Mouse (Mus musculus) lung, postnatal 10 days (tissue): ENCODE measurements around the gene Asl.

Experiments
- DNase-seq: peaks from one replicate; pipeline ENCODE4 v3.0.0; 2021

The Asl gene

DNA sequence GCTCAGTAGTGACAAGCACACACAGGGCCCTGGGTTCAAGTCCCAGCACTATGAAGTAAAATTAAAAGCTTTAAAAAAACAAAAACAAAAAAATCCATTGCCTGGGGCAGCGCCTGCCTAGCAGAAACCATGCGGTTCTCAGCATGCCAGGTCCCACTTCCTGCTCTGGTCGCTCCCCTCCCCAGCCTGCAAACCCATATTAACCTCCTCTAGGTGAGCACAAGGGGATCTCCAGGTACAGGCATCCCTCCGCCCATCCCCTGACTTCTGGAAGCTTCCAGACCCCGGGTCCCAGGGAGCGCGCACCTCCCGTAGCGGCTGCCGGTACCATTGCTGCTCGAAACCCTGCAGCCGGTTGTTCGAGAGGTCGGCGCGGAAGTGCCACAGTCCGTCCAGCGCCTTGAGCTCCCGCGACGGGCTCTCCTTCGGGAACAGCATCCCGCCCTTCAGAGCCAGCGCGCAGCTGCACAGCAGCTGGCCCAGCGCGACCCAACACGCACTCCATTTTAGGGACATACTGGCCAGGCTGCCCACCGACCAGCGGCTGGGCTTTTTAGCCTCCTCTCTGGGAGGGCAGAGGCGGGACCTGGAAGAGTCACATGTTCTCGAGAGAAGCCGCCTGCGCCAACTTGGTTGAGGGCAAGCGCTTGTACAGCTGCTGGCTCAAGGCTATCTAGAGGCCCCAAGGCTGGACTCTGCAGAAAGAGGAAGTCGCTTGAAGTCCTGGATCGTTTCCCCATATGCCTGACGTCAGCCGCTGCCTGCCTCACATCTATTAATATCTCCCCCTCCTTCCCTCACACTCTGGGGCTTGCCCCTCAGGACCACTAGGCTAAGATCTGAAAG is 26.5 kb downstream of the Asl start, which contains the start of gene Gusb:
Gusb (minus strand) TSS at position 749 of the 846 bp plus-strand sequence.
- DNase-seq = peak; percentile 95

DNA sequence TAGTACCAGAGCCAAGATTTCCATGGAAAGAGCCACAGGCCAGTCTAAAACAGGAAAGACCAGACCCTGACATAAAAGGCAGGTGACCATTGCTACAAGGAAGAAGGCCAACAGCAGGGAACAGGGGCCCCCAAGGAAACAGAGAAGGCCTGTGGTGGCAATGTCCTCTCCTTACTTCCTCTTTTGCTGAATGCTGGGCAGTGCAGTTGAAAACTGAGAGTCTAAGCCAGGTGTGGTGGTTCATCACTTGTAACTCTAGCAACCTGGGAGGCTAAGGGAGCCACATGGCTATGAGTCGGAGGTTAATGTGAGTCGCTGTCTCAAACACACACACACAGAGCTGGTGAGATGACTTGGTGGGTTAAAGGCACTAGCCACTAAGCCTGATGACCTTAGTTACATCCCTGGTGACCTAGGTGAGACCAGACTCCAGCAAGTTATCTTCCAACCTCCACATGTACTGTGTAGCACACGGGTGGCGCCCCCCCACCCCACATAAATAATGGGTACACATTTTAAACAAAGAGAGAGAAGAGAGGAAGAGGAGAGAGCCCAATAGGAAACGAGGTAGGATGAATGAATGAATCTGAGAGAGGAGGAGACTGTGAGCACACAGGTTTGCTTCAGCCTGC is 27.6 kb downstream of the Asl start:
- no peak for DNase-seq

DNA sequence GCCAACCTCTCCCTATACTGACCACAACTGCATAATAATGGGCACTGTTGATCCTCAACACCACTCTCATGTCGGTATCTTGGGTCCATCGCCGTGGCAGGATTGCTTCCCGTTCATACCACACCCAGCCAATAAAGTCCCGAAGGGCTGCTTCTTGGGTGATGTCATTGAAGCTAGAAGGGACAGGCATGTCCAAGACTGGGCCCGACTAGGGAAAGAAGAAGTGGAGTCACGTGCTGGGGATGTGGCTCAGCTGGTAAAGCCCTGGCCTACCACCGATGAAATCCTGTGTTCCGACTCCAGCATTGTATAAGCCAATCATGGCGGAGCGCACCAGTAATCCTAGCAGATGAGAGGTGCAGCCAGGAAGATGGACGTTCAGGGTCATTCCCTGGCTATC is 28.3 kb downstream of the Asl start:
- peak; percentile 19 for DNase-seq

DNA sequence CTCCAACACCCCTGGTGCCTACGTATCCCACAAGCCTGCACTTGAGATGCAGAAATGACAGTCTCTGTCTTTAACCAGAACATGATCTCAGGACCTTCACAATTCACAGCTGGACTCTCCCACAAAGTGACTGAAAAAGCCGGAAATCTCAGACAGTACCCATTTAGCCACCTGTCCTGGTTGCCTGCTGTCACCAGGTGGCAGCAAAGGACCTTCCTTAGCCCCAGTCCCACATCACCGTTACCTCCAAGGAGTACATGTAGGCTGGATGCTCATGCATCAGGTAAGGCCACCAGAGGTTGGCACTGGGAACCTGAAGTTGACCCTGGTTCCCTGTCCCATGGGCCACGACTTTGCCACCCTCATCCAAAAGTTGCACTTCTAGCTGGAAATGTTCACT is 29.9 kb downstream of the Asl start:
- DNase-seq = peak; percentile 59

DNA sequence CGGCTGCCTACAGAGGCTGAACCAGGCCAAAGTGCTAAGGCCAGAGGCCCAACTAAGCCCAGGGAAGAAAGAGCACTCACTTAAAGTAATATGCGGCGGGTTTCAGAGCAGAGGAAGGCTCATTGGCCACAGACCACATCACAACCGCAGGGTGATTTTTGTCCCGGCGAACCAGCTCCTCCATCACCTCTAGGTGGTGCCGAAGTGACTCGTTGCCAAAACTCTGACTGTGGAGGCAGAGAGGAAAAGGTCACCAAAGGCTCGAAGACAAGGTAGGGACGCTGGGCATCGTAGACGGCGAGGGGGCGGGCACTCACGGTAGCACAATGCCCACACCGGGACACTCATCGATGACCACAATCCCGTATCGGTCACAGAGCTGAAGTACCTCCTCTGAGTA is 31.3 kb downstream of the Asl start:
- DNase-seq = no peak

DNA sequence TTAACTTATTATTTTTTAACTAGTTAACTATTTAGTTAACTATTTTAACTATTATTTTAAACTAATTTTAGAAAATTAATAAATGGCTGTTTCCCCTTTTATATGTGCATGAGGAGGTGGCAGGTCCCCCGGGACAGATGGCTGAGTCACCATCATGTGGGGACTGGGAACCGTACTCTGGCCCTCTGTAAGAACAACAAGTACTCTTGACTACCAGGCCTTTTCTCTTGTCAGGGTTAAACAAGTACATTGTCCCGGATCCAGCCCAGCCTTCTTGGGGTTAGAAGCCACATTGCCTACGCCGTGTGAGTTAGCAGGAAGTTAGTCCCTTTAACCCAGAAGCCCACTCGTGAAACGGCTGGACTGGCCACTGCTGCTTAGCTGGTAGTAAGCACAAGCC is 34.1 kb downstream of the Asl start:
- no peak for DNase-seq

DNA sequence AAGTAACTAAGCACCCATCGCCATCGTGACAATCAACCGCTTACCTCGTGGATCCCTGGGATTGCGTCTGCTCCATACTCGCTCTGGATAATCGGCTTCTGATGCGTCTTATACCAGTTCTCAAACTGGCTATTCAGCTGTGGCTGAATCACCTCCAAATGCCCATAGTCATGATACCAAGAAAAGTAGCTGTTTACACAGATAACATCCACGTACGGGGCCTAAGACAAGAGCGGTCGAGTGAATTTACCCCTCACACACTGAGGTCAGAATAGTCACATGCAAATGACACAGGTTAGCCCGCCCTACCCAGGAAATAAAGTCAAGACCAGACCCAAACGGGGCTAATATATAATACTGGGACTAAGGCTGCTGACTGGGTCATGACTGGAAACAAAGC is 35.7 kb downstream of the Asl start:
- DNase-seq = no peak

DNA sequence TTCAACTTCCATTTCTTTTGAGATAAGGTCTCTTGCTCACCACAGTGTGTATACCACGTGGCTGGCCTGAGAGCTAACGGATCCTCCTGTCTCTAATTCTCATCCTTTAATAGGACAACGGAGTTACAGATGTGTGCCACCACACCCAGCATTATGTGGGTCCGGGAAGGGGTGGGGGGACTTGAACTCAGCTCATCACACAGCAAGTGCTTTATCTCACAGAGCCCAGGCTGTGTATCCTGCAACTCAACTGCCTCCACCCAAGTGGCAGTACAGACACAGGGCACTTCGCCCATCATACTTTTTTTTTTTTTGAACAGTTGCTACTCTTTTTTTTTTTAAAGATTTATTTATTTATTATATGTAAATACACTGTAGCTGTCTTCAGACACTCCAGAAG is 37.1 kb downstream of the Asl start:
- no peak for DNase-seq

DNA sequence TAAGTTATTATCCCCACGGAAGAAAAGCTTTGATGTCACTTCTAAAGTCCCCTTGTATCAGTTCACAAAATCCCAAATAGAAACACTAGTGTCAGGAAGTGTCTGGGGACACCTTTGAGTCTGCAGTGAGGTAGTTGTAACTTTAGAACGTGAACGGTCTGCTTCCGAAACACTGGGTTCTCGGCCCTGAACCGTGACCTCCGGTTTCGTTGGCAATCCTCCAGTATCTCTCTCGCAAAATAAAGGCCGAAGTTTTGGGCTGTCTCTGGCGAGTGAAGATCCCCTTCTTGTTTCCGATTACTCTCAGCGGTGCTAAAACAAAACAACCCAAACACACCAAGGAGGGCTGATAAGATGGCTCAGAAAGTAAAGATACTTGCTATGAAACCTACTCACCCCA is 39.7 kb downstream of the Asl start:
- no peak for DNase-seq

DNA sequence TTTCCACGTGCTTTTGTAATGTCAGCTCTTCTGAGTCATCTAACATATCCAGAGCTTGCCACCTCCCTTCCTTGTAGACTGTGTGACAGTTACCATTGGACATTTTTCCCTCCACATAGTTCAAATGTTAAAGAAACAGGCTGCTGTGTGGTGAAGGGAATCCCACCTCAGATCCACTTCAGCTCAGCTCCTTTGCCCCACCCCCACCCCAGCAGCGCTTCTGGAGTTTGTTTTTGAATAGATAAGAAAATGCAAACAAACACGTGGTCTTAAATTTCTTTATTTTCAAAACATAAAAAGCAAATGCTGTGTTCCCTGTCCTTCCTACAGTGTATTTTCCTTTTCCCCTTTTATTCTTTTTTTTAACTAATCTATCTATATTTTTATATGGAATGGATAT is 48.8 kb downstream of the Asl start:
- no peak for DNase-seq

DNA sequence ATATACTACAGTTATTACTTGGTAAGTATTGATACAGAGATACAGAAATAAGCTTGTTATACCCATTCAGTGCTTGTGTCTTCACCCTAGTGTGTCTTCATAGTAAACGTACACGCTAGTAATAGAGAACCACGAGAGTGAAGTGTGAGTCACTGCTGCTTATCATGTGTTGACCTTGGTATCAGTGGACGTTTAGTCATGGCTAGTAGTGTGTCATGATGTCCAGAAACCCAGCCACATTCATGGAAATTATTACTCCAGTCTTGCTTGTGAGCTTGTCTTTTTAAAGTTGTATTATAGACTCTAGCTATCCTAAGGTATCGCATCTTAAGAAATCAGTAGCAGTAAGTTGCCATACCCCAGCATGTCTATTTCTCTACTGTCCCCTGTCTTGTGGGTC is 50.4 kb downstream of the Asl start:
- DNase-seq = no peak

DNA sequence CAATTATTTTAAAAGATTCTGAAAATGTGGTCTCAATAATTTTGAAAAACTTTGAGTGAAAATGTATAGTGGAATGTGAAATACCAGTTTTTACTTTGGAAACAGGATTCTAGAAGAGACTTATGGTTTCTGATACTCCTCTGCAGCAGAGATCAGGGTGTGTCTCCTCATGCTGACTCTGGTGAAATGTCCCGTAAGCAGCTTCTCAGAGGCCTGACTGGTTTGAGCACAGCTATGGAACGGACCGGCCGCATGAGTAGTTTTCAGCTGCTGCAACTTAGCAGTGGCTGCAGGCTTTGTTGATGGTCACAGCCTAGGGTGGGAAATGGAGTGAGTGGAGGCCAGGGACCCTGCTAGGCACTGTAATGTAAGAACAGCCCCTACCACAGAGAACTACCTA is 51.3 kb downstream of the Asl start:
- DNase-seq = no peak

DNA sequence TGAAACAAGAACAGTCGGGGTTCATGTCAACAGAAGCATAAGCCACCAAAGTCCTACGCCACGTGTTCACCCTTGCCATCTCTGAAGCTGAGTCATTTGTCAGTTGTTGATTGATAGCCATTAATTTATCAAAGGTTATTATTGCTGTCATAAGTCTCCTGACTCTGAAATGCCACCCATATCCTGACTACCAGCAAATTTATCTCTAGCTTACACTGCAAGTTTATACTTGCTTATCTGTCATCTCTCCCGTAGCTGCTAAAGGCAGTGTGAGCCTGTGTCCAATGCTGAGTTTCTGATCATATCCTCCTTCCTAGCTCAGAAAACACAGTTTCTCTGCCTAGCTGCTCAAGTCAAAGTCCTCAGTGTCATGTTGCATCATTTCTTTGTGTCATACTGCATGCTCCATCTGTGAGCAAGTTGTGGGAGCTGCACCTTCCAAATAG is 54.2 kb downstream of the Asl start:
- DNase-seq = no peak

DNA sequence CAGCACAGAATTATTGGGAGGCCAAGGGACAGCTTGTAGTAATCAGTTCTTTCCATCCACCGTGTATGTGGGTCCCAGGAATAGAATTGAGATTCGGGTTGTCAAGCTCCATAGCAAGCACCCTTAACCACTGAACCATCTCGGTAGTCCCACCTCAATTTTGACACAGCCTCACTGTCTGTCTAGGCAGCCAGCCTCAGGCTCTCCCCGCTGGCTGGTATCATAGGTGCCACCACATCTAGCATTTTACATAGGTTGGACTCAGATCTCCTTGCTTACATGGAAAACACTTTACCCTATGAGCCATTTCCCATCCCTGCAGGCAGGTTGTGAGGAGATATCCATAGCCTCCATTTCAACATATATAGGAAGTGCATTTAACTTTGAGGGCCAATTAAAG is 54.7 kb downstream of the Asl start:
- no peak for DNase-seq

DNA sequence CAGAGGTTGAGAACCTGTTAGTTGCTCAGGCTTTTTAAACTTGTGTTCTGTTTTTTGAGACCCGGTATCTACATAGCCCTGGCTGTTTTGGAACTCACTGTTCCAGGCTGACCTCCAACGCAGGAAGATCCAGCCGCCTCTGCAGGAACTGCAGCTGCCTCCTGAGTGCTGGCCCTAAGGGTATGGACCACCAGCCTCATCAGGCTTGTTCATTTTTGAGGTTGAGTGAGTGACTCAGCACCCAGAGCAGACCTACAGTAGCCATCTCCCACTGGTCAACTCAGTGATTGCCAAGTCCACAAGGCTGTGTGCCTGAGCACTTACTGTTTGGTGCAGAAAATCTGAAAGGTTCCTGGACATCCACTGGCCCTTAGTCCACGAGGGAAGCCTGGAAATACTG is 57.6 kb downstream of the Asl start:
- no peak for DNase-seq

DNA sequence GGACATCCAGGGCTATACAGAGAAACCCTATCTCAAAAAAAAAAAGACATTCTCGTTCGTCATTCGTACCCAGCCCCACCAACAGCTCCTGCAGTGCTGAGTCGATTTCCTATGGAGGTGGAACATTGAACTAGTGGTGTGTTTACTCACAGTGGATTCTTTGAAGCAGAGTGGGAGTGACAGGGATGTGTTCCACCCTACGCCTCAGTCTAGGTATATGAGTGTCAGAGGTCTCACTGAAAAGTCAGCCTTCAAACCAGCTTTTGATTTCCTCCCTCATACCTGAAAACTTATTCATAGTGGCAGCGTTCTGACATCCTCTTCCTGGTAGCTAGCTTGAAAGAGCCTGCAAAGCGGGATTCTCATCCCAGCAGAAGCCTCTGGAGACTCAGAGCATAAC is 60.6 kb downstream of the Asl start:
- no peak for DNase-seq

DNA sequence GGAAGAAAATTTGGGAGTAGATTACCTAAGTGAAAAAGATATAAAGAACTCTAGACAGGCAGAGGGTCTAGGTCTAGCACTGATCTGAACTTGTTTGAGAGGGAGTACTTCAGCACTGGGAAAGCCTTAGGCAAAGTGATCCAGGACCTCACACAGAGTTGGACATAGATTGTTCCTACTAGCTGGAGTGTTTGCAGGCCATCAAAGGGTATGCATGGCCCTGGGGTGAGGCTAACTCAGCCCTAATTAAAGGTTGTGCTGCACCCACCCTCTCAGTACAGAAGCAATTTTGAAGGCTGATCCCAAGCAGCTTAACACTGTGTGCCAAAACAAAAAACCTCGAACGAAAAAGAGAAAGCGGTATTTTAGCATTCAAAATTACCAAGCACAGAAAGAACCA is 62.6 kb downstream of the Asl start:
- DNase-seq = no peak

DNA sequence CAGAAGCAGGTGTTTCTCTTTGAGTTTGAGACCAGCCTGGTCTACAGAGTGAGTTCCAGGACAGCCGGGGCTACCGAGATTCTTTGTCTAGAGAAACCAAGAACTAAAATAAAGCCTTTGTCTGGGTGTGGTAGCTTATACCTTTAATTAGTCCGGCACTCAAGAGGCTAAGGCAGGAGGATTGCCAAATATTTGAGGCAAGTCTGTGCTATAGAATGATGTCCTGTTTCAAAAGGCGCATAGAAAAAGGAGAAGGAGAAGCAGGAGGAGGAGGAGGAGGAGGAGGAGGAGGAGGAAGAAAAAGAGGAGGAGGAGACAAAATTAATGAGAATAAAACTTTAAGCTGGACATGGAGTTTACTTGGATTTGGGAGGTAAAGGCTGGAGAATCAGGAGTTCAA is 65.8 kb downstream of the Asl start:
- no peak for DNase-seq
